Mouse (Mus musculus) spleen, adult 2 months (tissue): ENCODE results near the gene Tyrobp.

ENCODE experiments used
- CTCF ChIP-seq: fragments of 200-500 bp; IDR thresholded peaks from 2 replicates; pipeline ENCODE4 v1.5.1; 2011; ENCODE audit warnings: mild to moderate bottlenecking, inconsistent platforms; ENCODE audit not compliant: insufficient read depth, insufficient read length, insufficient replicate concordance; ENCODE audit errors: extremely low read depth
- POLR2A ChIP-seq: fragments of 200-500 bp; IDR thresholded peaks from 2 replicates; pipeline ENCODE4 v1.6.1; 2011; ENCODE audit warnings: low read depth, low read length, inconsistent platforms

DNA sequence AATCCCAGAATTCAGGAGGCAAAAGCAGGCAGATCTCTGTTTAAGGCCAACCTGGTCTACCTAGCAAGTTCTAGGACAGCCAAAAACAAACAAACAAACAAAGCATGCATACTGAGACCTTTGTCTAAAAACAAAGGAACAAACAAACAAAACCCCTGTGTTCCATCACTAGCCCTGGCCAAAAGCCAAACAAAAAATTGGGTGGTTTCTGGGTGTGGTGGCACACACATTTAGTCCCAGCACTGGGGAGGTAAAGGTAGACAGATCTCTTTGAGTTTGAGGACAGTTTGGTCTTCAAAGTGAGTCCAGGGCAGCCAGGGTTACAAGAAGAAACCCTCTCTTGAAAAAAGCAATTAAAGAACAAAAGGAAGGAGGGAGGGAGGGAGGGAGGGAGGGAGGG, 15.8 kb downstream of the Tyrobp start:
- TF ChIP-seq CTCF (no peak), POLR2A (no peak)
